Mouse (Mus musculus) kidney, adult 8-10 months (tissue): ENCODE results near the gene Pja2.
A peak's percentile ranks its signal among the peaks of the same experiment; 100 is the strongest.
"Not testable (repeated sequence)": the region's sequence is repeated elsewhere in the genome, so short reads cannot be mapped to it uniquely, and the experiment has no call there.

Experiments
- DNase-seq, 2 experiments: peaks; one replicate each; pipeline ENCODE4 v3.0.0; 2022

Pja2 gene

GRCm38 (mm10) chr17:64331898-64332769 lies at the start of gene Pja2:
TSS of gene Pja2 (minus strand) at chr17:64331916.
- DNase-seq = peak; percentile 99 to 100

GRCm38 (mm10) chr17:64375327-64375726 lies 43.6 kb upstream of the Pja2 start:
- DNase-seq = peak; percentile 40 to 75

GRCm38 (mm10) chr17:64363694-64364093 lies 32.0 kb upstream of the Pja2 start:
- DNase-seq = no peak

- DNase-seq = no peak
These were observed 30.9 kb upstream of the Pja2 start for GRCm38 (mm10) chr17:64362570-64362969.

GRCm38 (mm10) chr17:64361911-64362425 lies 30.3 kb upstream of the Pja2 start:
- DNase-seq = no peak

GRCm38 (mm10) chr17:64353940-64354339 lies 22.2 kb upstream of the Pja2 start:
- DNase-seq = no peak

GRCm38 (mm10) chr17:64346135-64346534 lies 14.4 kb upstream of the Pja2 start:
- DNase-seq = no peak

GRCm38 (mm10) chr17:64344576-64345172 lies 13.0 kb upstream of the Pja2 start:
- DNase-seq = no peak

- DNase-seq = no peak
These were observed 10.0 kb upstream of the Pja2 start for GRCm38 (mm10) chr17:64341698-64342097.

GRCm38 (mm10) chr17:64339752-64340151 lies 8.0 kb upstream of the Pja2 start:
- DNase-seq = no peak

- no peak for DNase-seq
These were observed 5.5 kb upstream of the Pja2 start for GRCm38 (mm10) chr17:64337220-64337619.

- DNase-seq = no peak
These were observed 2.2 kb upstream of the Pja2 start for GRCm38 (mm10) chr17:64333956-64334355.

- no peak for DNase-seq
These were observed 1.0 kb upstream of the Pja2 start for GRCm38 (mm10) chr17:64332770-64333096.

GRCm38 (mm10) chr17:64331291-64331897 lies 322 bp downstream of the Pja2 start:
- no peak for DNase-seq

GRCm38 (mm10) chr17:64330885-64331284 lies 831 bp downstream of the Pja2 start:
- DNase-seq = no peak

- no peak for DNase-seq
These were observed 7.2 kb downstream of the Pja2 start for GRCm38 (mm10) chr17:64324556-64324955.

- DNase-seq = no peak
These were observed 16.3 kb downstream of the Pja2 start for GRCm38 (mm10) chr17:64315428-64315827.

GRCm38 (mm10) chr17:64314523-64314922 lies 17.2 kb downstream of the Pja2 start:
- not testable (repeated sequence) for DNase-seq

- no peak for DNase-seq
These were observed 34.1 kb downstream of the Pja2 start for GRCm38 (mm10) chr17:64297628-64298027.

- no peak for DNase-seq
These were observed 39.0 kb downstream of the Pja2 start for GRCm38 (mm10) chr17:64292740-64293139.

- DNase-seq = no peak
These were observed 42.0 kb downstream of the Pja2 start for GRCm38 (mm10) chr17:64289684-64290083.

GRCm38 (mm10) chr17:64288000-64288399 lies 43.7 kb downstream of the Pja2 start:
- DNase-seq = no peak

GRCm38 (mm10) chr17:64286836-64287235 lies 44.9 kb downstream of the Pja2 start:
- DNase-seq = no peak

- DNase-seq = not testable (repeated sequence)
These were observed 50.3 kb downstream of the Pja2 start for GRCm38 (mm10) chr17:64281368-64281767.
